Mouse (Mus musculus): Measurements from ENCODE around the gene Gm15085. TPM values are rescaled to one million over a fixed set of nuclear protein-coding genes. Genes with fewer than 3 reads are reported as not detected.
"Not testable (repeated sequence)": the region's sequence is repeated elsewhere in the genome, so short reads cannot be mapped to it uniquely, and the experiment has no call there.

Gene Gm15085
- not detected in 2 replicates for polyA plus RNA-seq (2015; fragmentation: Nextera tagmentation; extraction: Ambion mirVana)

- H3K4me3 ChIP-seq (ENCODE audit: low read length); H3K27ac ChIP-seq (ENCODE audit: low read length); H3K9ac ChIP-seq (ENCODE audit: low read length); H3K36me3 ChIP-seq (ENCODE audit: control insufficient read depth, insufficient read depth); H3K4me1 ChIP-seq (ENCODE audit: control insufficient read depth, insufficient read depth, low read length); H3K9me3 ChIP-seq (replicated peaks; ENCODE audit: control insufficient read depth, low read length); H3K27me3 ChIP-seq (ENCODE audit: control insufficient read depth, insufficient read depth, low read length); H3K4me2 ChIP-seq (ENCODE audit: low read depth, low read length); ATAC-seq (replicated peaks; ENCODE audit: extremely low read depth, insufficient read depth, low FRiP score): not testable (repeated sequence)
- WGBS = no CpG with 5 or more reads among the region's 6 CpGs
Measured at GRCm38 (mm10) chrX:149447317-149447716, at the start of gene Gm15085. TSS of gene Gm15085 (plus strand) at chrX:149447617.

Other genes starting within 250 kb of the Gm15085 start
- gene Gm15093, start 175.2 kb upstream of the Gm15085 start, polyA plus RNA-seq (2015; fragmentation: Nextera tagmentation; extraction: Ambion mirVana) = not detected in 2 replicates
- gene Gm10439, start 147.0 kb downstream of the Gm15085 start, polyA plus RNA-seq (2015; fragmentation: Nextera tagmentation; extraction: Ambion mirVana) = not detected in 2 replicates